Mouse (Mus musculus) embryonic facial prominence, embryonic 13.5 days (tissue): ENCODE measurements around the gene Pld1. TPM values are rescaled to one million over a fixed set of nuclear protein-coding genes. Genes with fewer than 3 reads are reported as not detected.
A peak's percentile ranks its signal among the peaks of the same experiment; 100 is the strongest.

Experiments used
- ATAC-seq: fragments of 200-750 bp; cut with Nextera tagmentation; 2 replicates; pipeline ENCODE4 v1.8.0; 2017; ENCODE audit warnings: low read depth; ENCODE audit not compliant: insufficient number of reproducible peaks, insufficient read depth, low FRiP score, low TSS enrichment
- H3K27ac ChIP-seq: fragments of 300-500 bp; sonication (generic); 2 replicates; pipeline ENCODE4 v1.5.1; 2015; ENCODE audit warnings: moderate library complexity, mild to moderate bottlenecking, inconsistent platforms
- H3K27me3 ChIP-seq: fragments of 300-500 bp; sonication (generic); 2 replicates; pipeline ENCODE4 v1.6.1; 2015; ENCODE audit warnings: mild to moderate bottlenecking, inconsistent platforms
- H3K36me3 ChIP-seq: fragments of 300-500 bp; sonication (generic); 2 replicates; pipeline ENCODE4 v1.6.1; 2015; ENCODE audit warnings: mild to moderate bottlenecking, inconsistent platforms
- H3K4me1 ChIP-seq: fragments of 300-500 bp; sonication (generic); 2 replicates; pipeline ENCODE4 v1.6.1; 2015; ENCODE audit warnings: inconsistent platforms
- H3K4me2 ChIP-seq: fragments of 300-500 bp; sonication (generic); 2 replicates; pipeline ENCODE4 v1.6.1; 2015; ENCODE audit warnings: moderate library complexity, mild to moderate bottlenecking, inconsistent platforms
- H3K4me3 ChIP-seq: fragments of 300-500 bp; sonication (generic); 2 replicates; pipeline ENCODE4 v1.5.1; 2015; ENCODE audit warnings: mild to moderate bottlenecking, inconsistent platforms
- H3K9ac ChIP-seq: fragments of 300-500 bp; sonication (generic); 2 replicates; pipeline ENCODE4 v1.6.1; 2015; ENCODE audit warnings: mild to moderate bottlenecking, inconsistent platforms
- H3K9me3 ChIP-seq: fragments of 300-500 bp; sonication (generic); 2 replicates; pipeline ENCODE4 v1.6.1; 2016; ENCODE audit warnings: inconsistent platforms
- WGBS: fragments of 180-500 bp; shearing (Covaris S2); methylation state at CpG from one replicate; pipeline ENCODE4 v1.1.7; 2015; ENCODE audit warnings: mixed read lengths; 5-methylcytosine and 5-hydroxymethylcytosine counted together
- polyA plus RNA-seq: library from polyadenylated mRNA; unstranded; fragments of >200 nt; fragmentation: Nextera tagmentation; extraction: Ambion mirVana; gene quantifications from 2 replicates; pipeline ENCODE4 v1.2.1, GENCODE M21; 2015

The Pld1 gene
- polyA plus RNA-seq, 1 experiment from 2014 or later, result 4.6 TPM

GRCm38 (mm10) chr3:28167796-28168505 is 229.5 kb downstream of the Pld1 start:
- H3K27ac ChIP-seq, result no peak overlapping the region
- no peak overlapping the region for H3K9ac ChIP-seq
- no peaks in the 10 kb centered on the region for H3K9me3 ChIP-seq
- peaks cover 11% of the 10 kb centered on the region for H3K4me1 ChIP-seq
- no peak overlapping the region for H3K4me2 ChIP-seq
- 86% methylated on average over 6 of the region's 6 CpGs for WGBS
- no peaks in the 10 kb centered on the region for H3K27me3 ChIP-seq
- no peaks in the 10 kb centered on the region for H3K36me3 ChIP-seq
- H3K4me3 ChIP-seq, result no peak overlapping the region
- ATAC-seq, result no peak

- no peaks in the 10 kb centered on the region for H3K9me3 ChIP-seq
- no peaks in the 10 kb centered on the region for H3K36me3 ChIP-seq
- no peaks in the 10 kb centered on the region for H3K27me3 ChIP-seq
- no peak overlapping the region for H3K4me3 ChIP-seq
- peaks cover 17% of the 10 kb centered on the region for H3K4me1 ChIP-seq
- WGBS, result 23% methylated on average over 17 of the region's 17 CpGs
- ATAC-seq, result no peak; the same call in 1 of the 2 replicates
- no peak overlapping the region for H3K27ac ChIP-seq
- no peak overlapping the region for H3K9ac ChIP-seq
- 0 out of 2 replicates have a peak overlapping the region, but pooled peaks have one; percentile 2 for H3K4me2 ChIP-seq
These were observed 232.6 kb downstream of the Pld1 start for GRCm38 (mm10) chr3:28170911-28171618.

GRCm38 (mm10) chr3:28175997-28176967 is 237.8 kb downstream of the Pld1 start:
- Histone ChIP-seq H3K4me3 (peak overlapping the region; percentile 18), H3K4me2 (peak overlapping the region; percentile 52), H3K36me3 (no peaks in the 10 kb centered on the region), H3K27me3 (no peaks in the 10 kb centered on the region), H3K4me1 (peaks cover 16% of the 10 kb centered on the region), H3K9ac (0 out of 2 replicates have a peak overlapping the region, but pooled peaks have one; percentile 27), H3K27ac (no peak overlapping the region), H3K9me3 (no peaks in the 10 kb centered on the region)
- peak; percentile 87 for ATAC-seq
- WGBS, result 11% methylated on average over 21 of the region's 21 CpGs

- Histone ChIP-seq H3K27ac (no peak overlapping the region), H3K27me3 (no peaks in the 10 kb centered on the region), H3K4me3 (no peak overlapping the region), H3K4me2 (no peak overlapping the region), H3K9me3 (no peaks in the 10 kb centered on the region), H3K36me3 (no peaks in the 10 kb centered on the region), H3K9ac (no peak overlapping the region), H3K4me1 (peaks cover 13% of the 10 kb centered on the region)
- 75% methylated on average over 6 of the region's 6 CpGs for WGBS
- no peak for ATAC-seq
These were observed 239.8 kb downstream of the Pld1 start for GRCm38 (mm10) chr3:28178333-28178732.

Other genes starting within 250 kb of the Pld1 start
- gene Fndc3b, start 227.4 kb upstream of the Pld1 start, polyA plus RNA-seq, result 26.6 and 29.0 TPM in 2 replicates
- gene Tmem212, start 42.3 kb upstream of the Pld1 start, polyA plus RNA-seq, result not detected in 2 replicates